Mouse (Mus musculus) gastrocnemius, postnatal 25 days (tissue): ENCODE results near the gene Adad1. TPM values are rescaled to one million over a fixed set of nuclear protein-coding genes. Genes with fewer than 3 reads are reported as not detected.

Source experiments
- DNase-seq: peaks from one replicate; pipeline ENCODE4 v3.0.0; 2022
- total RNA-seq, 2 experiments: library from RNA; stranded (reverse); gene quantifications; 1 replicate in 1 of 2; 2 replicates in 1 of 2; pipeline ENCODE4 v1.2.3; 2021

Adad1 gene
- total RNA-seq, 2 experiments from 2014 or later = not detected

DNA sequence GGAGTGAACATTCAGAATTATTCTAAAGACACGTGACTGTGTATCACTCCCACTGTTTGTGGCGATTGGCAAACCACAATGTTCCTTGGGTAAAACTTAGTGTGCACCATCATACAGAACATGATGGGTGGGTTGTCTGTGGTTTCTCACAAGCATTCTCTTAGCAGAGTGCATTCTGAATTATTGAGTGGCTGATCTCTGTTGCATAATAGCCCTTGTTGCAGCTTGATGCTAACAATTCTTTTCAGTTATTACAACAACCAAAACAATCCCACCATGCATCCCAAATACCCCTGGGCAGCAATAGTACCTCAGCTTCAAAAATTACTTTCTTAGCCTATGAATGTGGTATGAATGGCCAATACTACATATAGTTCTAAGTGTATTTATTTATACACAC is 106.0 kb downstream of the Adad1 start:
- DNase-seq = no peak

Other genes with a start within 250 kb of the Adad1 start
- gene 4932438A13Rik, start 200.4 kb upstream of the Adad1 start, total RNA-seq = 10 to 100 TPM; 21.3 to 26.3 TPM
- not detected for gene Il2, start 62.4 kb downstream of the Adad1 start, total RNA-seq
- not detected for gene Il21, start 169.1 kb downstream of the Adad1 start, total RNA-seq
- gene Bbs12, start 249.0 kb downstream of the Adad1 start, total RNA-seq = under 1 TPM; 0.43 to 0.51 TPM
- gene Cetn4, start 249.2 kb downstream of the Adad1 start, total RNA-seq = under 1 TPM; 0.35 to 0.43 TPM